Mouse (Mus musculus) G1E (cell line): ENCODE measurements around the gene Hectd2. TPM values are rescaled to one million over a fixed set of nuclear protein-coding genes. Genes with fewer than 3 reads are reported as not detected.

ENCODE experiments used
- ATAC-seq: 2 replicates; pipeline ENCODE4 v1.8.0; 2016; ENCODE audit warnings: mild to moderate bottlenecking; ENCODE audit not compliant: insufficient number of reproducible peaks, poor library complexity, low FRiP score, severe bottlenecking; ENCODE audit errors: extremely low read depth
- DNase-seq: peaks from one replicate; pipeline ENCODE4 v3.0.0; 2012; ENCODE audit warnings: low spot score
- H3K27me3 ChIP-seq: 2 replicates; pipeline ENCODE4 v1.6.1; 2012; ENCODE audit warnings: mild to moderate bottlenecking, low read length, inconsistent platforms; ENCODE audit not compliant: insufficient read depth
- H3K36me3 ChIP-seq: replicated peaks from 2 replicates; pipeline ENCODE3; 2012; ENCODE audit warnings: mild to moderate bottlenecking, inconsistent platforms
- H3K4me1 ChIP-seq: 2 replicates; pipeline ENCODE4 v1.6.1; 2012; ENCODE audit warnings: low read depth, low read length, inconsistent platforms, mixed read lengths; ENCODE audit not compliant: insufficient read depth
- H3K4me3 ChIP-seq: 2 replicates; pipeline ENCODE4 v1.5.1; 2012; ENCODE audit warnings: low read depth, mild to moderate bottlenecking, inconsistent platforms, low read length, moderate library complexity, mixed read lengths
- H3K9me3 ChIP-seq: replicated peaks from 2 replicates; pipeline ENCODE4 v1.6.1; 2012; ENCODE audit warnings: inconsistent platforms
- CTCF ChIP-seq: IDR thresholded peaks from 2 replicates; pipeline ENCODE4 v1.5.1; 2012; ENCODE audit warnings: low read depth, low read length, inconsistent platforms, mixed read lengths
- GATA1 ChIP-seq: IDR thresholded peaks from 2 replicates; pipeline ENCODE4 v1.6.1; 2012; ENCODE audit warnings: borderline replicate concordance, low read length, inconsistent platforms, mixed read lengths
- GATA2 ChIP-seq: IDR thresholded peaks from 2 replicates; pipeline ENCODE4 v1.6.1; 2012; ENCODE audit warnings: low read depth, low read length, inconsistent platforms, borderline replicate concordance
- POLR2AphosphoS5 ChIP-seq: IDR thresholded peaks from 2 replicates; pipeline ENCODE4 v1.6.1; 2012; ENCODE audit warnings: low read depth, low read length, inconsistent platforms; ENCODE audit not compliant: insufficient replicate concordance
- TAL1 ChIP-seq: conservative IDR thresholded peaks from 2 replicates; pipeline ENCODE4 v1.6.1; 2012; ENCODE audit warnings: low read depth, low read length, inconsistent platforms, mixed read lengths
- polyA plus RNA-seq: library from polyadenylated mRNA; stranded (reverse); fragments of >175 nt; gene quantifications from 2 replicates; pipeline ENCODE4 v1.2.3, GENCODE M21; 2012
- total RNA-seq, 2 experiments: library from RNA; stranded (forward) in 1 of 2; stranded (reverse) in 1 of 2; fragments of 200-1000 nt in 1 of 2; fragments of >200 nt in 1 of 2; fragmentation: Nextera tagmentation in 1 of 2; gene quantifications; 2 replicates each; pipeline ENCODE4 v1.2.3; 2014 to 2017

Gene Hectd2
- total RNA-seq (2014; fragmentation: Nextera tagmentation) (0.75 TPM in 1 of 2 replicates, not detected in the other), total RNA-seq (2017) (0.33 and 0.52 TPM in 2 replicates), polyA plus RNA-seq (0.05 and 0.06 TPM in 2 replicates)

DNA sequence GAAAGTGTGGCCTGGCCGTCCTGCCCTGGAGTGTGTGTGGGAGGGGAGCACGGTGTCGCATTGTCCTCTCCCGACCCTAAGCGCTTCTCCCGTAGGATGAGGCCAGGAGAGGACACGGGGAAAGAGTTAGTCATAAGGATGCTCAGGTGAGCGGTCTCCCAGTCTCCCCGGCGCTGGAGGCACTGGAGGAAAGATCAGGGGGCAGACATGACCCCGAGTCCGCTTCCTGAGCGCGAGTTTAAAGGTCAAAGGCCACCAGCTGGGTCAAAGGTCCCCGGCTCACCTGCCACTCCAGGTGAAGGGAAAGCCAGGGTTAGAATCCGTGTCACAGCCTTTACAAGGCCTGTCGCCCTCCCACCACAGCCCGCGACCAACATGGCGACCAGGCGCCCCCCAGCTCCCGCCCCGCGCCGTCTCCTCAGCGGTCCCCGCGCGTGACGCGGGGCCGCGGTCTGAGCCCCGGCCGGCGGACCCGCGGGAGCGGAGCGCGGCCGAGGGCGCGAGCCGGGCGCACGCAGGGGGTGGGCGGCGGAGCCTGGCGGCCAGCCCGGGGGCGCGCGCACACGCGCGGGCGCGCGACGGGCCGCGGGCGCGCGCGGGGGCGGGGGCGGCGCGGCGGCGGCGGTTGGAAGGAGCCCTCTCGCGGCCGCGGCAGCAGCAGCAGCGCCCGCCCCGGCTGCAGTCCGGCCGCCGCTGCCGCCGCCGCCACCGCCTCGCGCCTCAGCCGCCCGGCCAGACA, at the start of gene Hectd2:
Gene Hectd2 (plus strand): TSS at position 594 of the 739 bp plus-strand sequence.
- Histone ChIP-seq H3K4me3 (peak within 1 kb of the TSS; percentile 70), H3K9me3 (0 out of 2 replicates have a peak, but pooled peaks cover 8% of the 10 kb centered on the region), H3K4me1 (peaks cover 10% of the 10 kb centered on the region), H3K36me3 (no peaks in the 10 kb centered on the region), H3K27me3 (peaks cover 27% of the 10 kb centered on the region)
- no peak for TF ChIP-seq POLR2AphosphoS5
- TF ChIP-seq CTCF: no peak
- no peak for TF ChIP-seq GATA1
- no peak for TF ChIP-seq GATA2
- TF ChIP-seq TAL1: no peak
- peak; percentile 21 for DNase-seq
- ATAC-seq: no peak

DNA sequence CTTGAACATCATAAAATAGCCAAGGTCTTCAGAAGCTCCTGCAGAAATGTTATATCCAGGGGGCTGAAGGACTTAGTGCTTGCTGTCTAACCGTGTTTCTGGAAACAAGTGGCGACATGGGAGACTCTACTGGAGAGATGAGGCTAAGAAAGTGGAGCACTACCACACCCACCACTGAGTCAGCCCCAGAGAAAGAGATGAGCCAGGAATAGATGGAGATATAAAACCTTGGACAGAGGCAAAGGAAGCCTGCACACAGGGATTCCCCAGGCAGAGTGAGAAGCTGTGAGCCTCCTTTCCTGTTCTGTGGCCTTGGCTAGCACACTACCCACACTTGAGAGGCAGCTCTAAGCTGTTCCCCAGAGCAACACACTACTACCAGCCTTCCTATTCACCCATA, 49.7 kb upstream of the Hectd2 start:
- ATAC-seq (no peak), DNase-seq (no peak)
- H3K4me1 ChIP-seq: no peaks in the 10 kb centered on the region
- no peaks in the 10 kb centered on the region for H3K36me3 ChIP-seq
- no peak overlapping the region for H3K4me3 ChIP-seq
- no peak for TF ChIP-seq TAL1
- TF ChIP-seq POLR2AphosphoS5: no peak
- no peaks in the 10 kb centered on the region for H3K9me3 ChIP-seq
- peaks cover 14% of the 10 kb centered on the region for H3K27me3 ChIP-seq

DNA sequence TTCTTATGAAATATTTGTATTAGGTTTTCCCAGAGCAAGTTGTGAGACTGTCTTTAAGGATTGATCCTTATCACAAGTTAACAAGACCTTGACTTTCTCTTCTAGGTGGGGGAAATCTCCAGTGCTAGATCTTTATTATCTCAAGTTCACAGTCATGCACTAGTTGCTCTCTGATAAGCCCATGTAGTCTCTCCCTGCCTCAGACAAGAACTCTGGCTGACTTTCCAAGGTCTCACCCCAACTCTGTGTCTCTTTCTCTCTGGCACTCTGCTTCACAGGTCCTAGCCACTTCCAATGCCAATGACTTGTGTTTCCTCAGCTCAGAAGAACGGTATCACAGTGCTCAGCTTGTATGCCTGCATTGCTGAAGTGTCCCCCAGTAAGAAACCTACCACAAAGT, 43.1 kb upstream of the Hectd2 start:
- DNase-seq (peak; percentile 9), ATAC-seq (peak; percentile 75)
- Histone ChIP-seq H3K36me3 (no peaks in the 10 kb centered on the region), H3K27me3 (peaks cover 4% of the 10 kb centered on the region), H3K4me3 (peak overlapping the region; percentile 10; the same call in 1 of the 2 replicates), H3K4me1 (peaks cover 34% of the 10 kb centered on the region), H3K9me3 (no peaks in the 10 kb centered on the region)
- TF ChIP-seq GATA2 (no peak), TAL1 (peak; percentile 48), POLR2AphosphoS5 (no peak), CTCF (no peak), GATA1 (no peak)

DNA sequence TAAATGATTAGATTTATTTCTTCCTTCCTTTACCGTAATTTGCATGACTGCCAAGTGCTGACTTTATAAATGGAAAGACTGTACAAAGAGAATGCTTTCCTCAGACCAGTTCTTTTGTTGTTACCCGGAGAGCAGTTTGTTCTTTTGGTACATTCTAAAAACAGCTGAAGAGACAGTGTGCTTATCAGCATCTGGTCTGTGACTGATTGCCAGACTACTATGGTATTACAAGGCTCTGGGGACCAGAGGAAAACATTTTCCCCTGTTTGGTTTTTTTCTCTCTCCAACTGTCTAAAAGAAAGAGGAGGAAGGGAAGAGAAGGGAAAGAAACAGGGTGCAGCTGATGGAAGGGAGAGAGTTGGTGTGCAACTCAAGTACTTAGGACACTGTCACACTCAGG, 36.0 kb upstream of the Hectd2 start:
- DNase-seq (no peak), ATAC-seq (no peak)
- Histone ChIP-seq H3K36me3 (no peaks in the 10 kb centered on the region), H3K9me3 (no peaks in the 10 kb centered on the region), H3K4me3 (no peak overlapping the region), H3K27me3 (peaks cover 11% of the 10 kb centered on the region), H3K4me1 (peaks cover 35% of the 10 kb centered on the region)
- no peak for TF ChIP-seq CTCF
- no peak for TF ChIP-seq TAL1
- TF ChIP-seq GATA1: no peak
- no peak for TF ChIP-seq POLR2AphosphoS5
- no peak for TF ChIP-seq GATA2

DNA sequence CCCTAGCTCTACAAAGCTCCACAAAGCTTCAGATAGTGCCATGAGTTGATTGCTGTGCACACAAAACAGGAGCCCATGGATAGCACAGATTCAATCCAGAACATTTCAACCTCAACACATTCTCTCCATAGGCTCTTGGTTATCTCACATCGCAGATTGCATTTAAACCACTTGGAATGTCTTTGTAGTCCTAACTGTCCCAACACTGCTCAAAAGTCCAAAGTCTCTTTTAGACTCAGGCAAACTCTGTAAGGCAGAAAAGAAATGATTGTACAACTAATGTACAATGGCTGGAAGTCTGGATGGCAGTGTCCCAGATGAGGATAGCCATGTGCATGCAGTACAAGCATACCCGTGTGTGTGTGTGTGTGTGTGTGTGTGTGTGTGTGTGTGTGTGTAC, 32.9 kb upstream of the Hectd2 start:
- peaks cover 18% of the 10 kb centered on the region for H3K4me1 ChIP-seq
- H3K4me3 ChIP-seq: no peak overlapping the region
- no peaks in the 10 kb centered on the region for H3K36me3 ChIP-seq
- H3K9me3 ChIP-seq: no peaks in the 10 kb centered on the region
- peaks cover 11% of the 10 kb centered on the region for H3K27me3 ChIP-seq
- TF ChIP-seq GATA1: no peak
- no peak for ATAC-seq
- DNase-seq: no peak

DNA sequence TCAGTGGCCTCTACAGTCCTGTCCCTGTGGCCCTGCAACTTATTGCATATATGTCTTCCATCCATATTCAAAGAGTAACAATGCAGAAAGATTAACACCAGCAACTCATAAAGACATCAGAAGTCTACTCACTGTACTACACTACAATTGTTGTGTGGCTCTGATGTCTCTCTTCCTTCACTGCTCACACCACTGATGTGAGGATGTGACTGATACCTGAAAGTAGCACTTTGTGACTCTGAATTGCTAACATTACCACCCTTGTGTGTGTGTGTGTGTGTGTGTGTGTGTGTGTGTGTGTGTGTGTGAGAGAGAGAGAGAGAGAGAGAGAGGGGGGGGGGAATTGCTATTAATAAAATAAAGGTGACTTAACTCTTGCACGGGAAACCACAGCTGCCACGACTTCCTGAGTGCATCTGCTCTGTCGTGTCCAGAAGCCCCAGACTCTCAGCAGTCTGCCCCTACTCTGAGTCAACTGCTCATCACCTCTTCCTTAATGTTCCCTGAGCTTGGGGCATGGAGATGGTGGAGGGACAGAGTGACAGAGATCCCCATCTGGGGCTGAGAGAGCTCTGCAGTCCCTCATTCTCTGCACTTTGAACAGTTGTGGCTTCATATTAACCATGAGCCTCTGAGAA, 31.8 kb upstream of the Hectd2 start:
- TF ChIP-seq TAL1 (no peak), GATA1 (no peak), CTCF (no peak), POLR2AphosphoS5 (no peak), GATA2 (no peak)
- Histone ChIP-seq H3K4me1 (peaks cover 16% of the 10 kb centered on the region), H3K36me3 (no peaks in the 10 kb centered on the region), H3K27me3 (peaks cover 11% of the 10 kb centered on the region), H3K4me3 (no peak overlapping the region), H3K9me3 (no peaks in the 10 kb centered on the region)
- no peak for ATAC-seq
- DNase-seq: no peak
